Mouse (Mus musculus): Measurements from ENCODE around the gene Bicdl1.

The Bicdl1 gene

GRCm38 (mm10) chr5:115667894-115668293 lies 63.5 kb downstream of the Bicdl1 start:
- CTCF ChIA-PET, result no interaction called here

GRCm38 (mm10) chr5:115667210-115667609 lies 64.2 kb downstream of the Bicdl1 start:
- CTCF ChIA-PET, result no interaction called here

DNA sequence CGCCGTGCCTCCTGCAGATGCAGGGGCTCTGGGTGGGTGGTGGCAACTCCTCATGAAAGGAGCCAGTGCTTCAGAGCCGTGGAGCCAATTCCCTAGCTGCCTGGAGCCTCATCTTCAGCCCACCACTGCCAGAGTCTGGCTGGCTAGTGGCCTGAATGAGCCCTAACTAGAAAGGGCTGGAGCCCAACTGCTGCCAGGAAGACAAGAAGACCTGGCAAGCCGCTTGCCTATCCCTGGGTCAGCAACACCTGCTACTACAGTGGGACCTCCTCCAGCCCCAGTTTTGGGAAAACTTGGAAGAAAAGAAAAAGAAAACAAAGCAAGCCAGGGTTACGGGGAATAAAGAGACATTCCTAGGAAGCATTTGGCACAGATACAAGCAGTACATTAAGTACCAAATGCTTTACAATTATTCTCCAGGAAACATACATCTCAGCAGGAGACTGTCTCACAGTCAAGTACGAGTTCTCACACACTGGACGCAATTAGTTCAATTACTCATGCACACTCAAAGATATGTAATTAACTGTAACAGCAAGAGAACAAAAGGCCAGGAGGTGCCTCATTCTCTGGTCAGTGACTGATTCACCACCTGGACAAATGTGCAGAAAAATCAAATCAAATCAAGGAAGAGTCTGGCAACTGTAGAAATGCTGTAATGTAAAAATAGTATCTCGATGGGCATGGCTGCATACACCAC lies 64.9 kb downstream of the Bicdl1 start:
- CTCF ChIA-PET, result no interaction called here

GRCm38 (mm10) chr5:115662658-115663057 lies 68.8 kb downstream of the Bicdl1 start:
- CTCF ChIA-PET, result no interaction called here

- CTCF ChIA-PET, result no interaction called here
Measured at GRCm38 (mm10) chr5:115658352-115658751, 73.1 kb downstream of the Bicdl1 start.

DNA sequence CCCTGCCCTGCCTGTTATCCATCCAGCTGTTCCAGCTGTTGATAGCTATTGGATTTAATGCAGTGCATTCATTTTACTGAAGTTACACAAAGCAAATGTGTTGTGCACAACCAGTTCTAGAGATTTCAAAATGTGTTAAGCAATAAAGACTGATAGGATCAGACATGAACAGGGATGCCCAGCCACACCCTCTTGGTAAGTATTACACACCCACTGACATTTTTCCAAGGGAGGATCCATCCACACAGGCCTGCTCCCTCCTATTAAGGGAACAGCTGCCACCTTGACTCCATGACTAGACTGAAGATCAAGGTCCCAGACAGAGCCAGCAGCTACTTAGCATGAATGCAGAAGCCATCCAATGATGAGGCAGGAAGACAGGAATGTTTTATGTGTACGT lies 74.2 kb downstream of the Bicdl1 start:
- CTCF ChIA-PET, result no interaction called here

GRCm38 (mm10) chr5:115656677-115657076 lies 74.7 kb downstream of the Bicdl1 start:
- CTCF ChIA-PET, result no interaction called here

DNA sequence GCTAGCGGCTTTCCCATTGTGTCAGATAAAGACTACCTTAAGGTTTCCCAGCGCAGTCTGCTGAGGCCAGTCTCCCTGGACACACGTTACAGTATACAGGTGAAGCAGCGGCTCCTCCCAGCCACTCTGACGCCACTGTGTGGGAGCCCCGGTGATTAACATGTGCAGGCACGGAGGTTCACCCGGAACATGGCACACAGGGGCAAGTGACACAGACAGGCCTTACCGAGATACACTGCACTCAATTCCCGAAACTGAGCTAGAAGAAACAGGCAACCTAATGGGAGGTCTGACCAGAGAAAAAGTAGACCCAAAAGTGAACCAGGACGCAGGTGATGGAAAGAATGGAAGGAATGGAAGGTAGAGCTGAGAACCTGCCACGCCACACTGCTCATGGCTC lies 77.6 kb downstream of the Bicdl1 start:
- CTCF ChIA-PET, result interaction anchor here (0.5 to 0.6 kb wide), 2 partner anchors 20 to 1042 kb away, joined by 4 to 5 read pairs; no protein-coding TSS in a partner anchor

DNA sequence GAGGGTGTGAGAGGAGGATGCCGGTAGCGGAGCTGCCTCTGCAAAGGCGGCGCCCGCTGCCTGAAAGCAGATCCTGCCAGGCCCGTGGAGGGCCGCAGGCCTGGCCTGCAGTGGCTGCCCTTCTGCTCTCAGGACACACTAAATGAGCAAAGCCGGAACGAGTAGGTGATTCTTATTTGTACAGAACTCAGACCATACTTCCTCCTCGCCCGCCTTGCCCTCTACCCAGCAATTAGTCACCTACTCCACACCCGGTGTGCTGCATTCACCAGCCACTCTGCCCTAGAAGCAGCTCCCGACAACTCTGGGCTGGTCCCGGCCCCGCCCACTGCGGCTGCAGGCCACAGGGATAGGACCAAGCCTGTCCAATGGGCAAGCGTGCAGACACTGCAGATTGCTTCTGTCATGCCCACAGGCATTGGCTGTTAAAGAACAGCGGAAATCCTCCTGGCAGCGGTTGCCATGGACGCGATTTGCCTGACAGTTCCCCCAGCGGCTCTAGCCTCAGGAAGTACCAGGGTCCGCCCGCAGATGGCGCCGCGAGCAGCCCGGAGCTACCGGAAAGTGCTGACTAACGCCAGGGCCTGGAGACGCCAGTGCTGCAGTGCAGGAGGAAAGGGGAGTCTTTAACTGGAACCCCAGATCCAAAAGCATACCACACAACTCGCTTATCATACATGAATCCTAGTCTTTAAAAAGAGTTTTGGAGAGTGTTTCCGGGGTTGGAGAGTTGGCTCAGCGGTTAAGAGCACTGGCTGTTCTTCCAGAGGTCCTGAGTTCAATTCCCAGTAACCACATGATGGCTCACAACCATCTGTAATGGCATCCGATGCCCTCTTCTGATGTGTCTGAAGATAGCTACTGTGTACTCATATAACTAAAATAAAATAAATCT lies 78.5 kb downstream of the Bicdl1 start:
- CTCF ChIA-PET, result interaction anchor here (0.5 kb wide), 1 partner anchor 1041 kb away, joined by 5 read pairs; no protein-coding TSS in a partner anchor

DNA sequence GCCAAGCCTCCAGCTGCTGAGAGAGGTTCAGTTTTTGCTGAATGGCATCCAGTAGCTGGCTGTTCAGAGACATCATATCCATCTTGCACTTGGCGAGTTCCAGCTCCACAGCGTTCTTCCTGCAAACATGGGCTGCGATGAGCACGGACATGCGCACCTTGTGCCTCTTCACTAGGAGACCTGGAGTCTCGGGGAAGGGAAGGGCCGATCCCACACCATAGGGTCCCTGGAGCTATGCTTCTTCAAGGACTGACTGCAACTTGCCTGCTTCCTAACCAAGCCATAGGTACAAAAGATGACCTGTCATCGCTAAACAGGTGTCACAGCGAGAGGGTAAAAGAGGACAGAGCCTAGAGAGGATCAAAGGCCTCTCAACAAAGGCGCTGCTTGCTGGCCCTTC lies 79.6 kb downstream of the Bicdl1 start:
- CTCF ChIA-PET, result interaction anchor here (0.6 kb wide), 2 partner anchors 117 to 1018 kb away, joined by 3 read pairs; no protein-coding TSS in a partner anchor

DNA sequence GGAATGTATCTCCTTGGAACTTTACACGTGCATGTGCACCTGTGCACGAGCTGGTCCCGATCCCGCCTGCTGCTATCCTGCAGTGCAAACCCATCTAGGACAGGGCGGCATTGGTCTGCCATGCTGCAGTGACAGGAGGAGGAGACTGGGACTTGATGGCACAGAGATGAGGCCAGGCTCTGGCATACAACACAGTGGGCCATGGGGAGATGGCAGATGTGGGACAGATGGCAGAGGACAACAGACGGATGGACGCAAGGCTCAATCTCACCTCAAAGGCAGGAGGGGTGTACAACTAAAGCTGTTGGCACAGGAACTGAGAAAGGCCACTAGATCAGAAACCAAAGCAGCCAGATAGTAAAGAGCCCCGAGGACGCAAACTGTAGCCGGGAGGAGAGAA lies 80.5 kb downstream of the Bicdl1 start:
- CTCF ChIA-PET, result no interaction called here

DNA sequence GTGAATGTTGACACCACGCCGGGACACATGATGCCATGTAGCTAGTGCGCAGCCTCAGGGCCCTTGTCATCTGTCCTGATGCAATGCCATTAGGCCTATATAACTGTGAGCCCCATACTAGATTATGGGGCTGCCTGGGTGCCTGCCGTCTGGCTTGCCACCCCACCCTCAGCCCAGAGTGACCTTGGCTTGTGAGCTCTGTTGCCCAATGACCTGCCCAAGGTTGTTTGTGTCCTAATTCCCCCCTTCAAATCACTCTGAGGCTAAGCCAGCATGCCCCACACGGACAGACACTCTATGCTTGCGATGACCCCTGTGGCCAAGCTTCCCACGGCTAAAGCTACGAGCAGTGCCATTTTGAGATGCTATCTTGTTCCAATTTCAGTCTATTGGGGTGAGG lies 81.7 kb downstream of the Bicdl1 start:
- CTCF ChIA-PET, result no interaction called here

DNA sequence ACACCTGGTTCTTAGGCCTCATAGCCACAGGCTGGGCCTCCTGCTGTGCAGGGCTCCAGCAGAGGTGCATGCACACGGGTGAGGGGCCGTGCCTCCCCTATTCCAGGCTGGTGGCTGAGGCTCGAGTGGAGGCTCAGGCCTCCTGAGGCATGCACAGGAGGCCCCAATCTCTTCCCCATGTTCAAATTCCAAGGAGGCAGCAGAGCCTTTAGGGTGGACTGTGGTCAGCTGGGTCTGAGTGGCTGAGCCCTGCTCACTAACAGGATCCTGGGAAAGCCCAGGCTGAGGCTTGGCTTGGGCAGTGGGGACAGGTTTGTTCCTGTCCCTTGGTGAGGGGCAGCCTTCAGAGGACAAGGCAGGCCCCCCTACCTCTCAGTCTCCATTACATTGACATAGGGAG lies 82.5 kb downstream of the Bicdl1 start:
- CTCF ChIA-PET, result no interaction called here

- CTCF ChIA-PET, result no interaction called here
Measured at GRCm38 (mm10) chr5:115644192-115644591, 87.2 kb downstream of the Bicdl1 start.

GRCm38 (mm10) chr5:115635536-115635935 lies 95.9 kb downstream of the Bicdl1 start:
- CTCF ChIA-PET, result no interaction called here

DNA sequence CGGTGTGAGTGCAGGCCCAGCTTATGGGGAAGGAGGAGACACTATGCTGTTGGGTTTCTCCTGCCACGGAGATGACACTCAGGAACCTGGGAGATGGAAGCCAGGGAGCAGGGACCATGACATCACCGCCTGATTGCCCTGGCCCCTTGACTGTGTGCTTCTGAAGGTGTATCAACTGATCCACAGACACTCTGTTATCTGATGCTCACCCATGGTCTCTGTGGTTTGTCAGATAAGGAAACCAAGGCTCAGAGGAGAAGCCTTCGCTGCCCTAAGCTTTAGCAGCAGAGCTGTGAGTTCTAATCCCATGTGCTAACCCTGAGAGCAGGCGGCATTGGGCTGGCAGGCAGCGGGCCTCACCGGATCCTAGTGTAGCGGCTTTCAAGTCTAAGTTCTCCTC lies 97.4 kb downstream of the Bicdl1 start:
- CTCF ChIA-PET, result no interaction called here

GRCm38 (mm10) chr5:115633060-115633459 lies 98.4 kb downstream of the Bicdl1 start:
- CTCF ChIA-PET, result interaction anchor here (0.6 to 0.7 kb wide), 3 partner anchors 18 to 1215 kb away, joined by 4 to 18 read pairs (median 4); no protein-coding TSS in a partner anchor

GRCm38 (mm10) chr5:115632358-115632714 lies 99.1 kb downstream of the Bicdl1 start:
- CTCF ChIA-PET, result no interaction called here

GRCm38 (mm10) chr5:115631505-115632357 lies 99.7 kb downstream of the Bicdl1 start, which contains the start of gene Rab35:
Gene Rab35 (plus strand): TSS chr5:115631908.
- CTCF ChIA-PET, result interaction anchor here (0.6 kb wide), 1 partner anchor 264 kb away, joined by 4 read pairs; no protein-coding TSS in a partner anchor

DNA sequence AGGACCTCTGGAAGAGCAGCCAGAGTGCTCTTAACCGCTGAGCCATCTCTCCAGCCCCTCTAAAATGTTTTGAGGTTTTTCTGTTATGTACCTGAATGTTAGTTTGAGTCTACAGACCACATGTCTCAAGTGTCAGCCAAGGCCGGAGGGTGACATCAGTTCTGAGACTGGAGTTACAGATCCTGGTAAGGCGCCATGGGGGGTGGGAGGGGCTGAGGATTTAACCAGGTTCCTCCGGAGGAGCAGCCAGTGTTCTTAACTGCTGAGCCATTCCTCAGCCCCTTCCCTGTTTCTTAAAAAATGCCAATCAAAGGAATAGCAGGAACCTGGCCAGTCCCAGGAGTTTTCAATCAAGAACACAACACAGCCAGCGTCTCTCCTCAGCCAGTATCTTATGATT lies 101.1 kb downstream of the Bicdl1 start:
- CTCF ChIA-PET, result interaction anchor here (1.5 kb wide), 1 partner anchor 16 kb away, joined by 3 read pairs; no protein-coding TSS in a partner anchor

DNA sequence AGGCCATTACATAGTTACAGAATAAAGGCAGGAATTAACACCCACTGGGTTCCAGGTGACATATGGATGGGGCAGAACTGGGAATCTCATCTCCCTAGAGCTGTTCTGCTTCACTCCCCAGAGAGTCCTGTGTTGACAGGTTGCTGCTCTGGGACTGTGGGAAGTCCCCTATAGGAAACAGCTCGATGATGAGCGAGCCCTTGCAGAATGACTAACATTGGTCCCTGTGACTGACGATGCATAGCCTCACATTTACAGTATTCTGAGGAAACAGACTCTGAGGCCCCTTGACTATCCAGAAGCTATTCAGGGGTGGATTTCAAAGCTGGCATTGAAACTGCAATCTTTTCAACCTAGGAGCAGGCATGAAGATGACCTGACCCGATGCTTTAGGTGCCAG lies 101.7 kb downstream of the Bicdl1 start:
- CTCF ChIA-PET, result interaction anchor here (1.5 kb wide), 1 partner anchor 15 kb away, joined by 3 read pairs; no protein-coding TSS in a partner anchor

DNA sequence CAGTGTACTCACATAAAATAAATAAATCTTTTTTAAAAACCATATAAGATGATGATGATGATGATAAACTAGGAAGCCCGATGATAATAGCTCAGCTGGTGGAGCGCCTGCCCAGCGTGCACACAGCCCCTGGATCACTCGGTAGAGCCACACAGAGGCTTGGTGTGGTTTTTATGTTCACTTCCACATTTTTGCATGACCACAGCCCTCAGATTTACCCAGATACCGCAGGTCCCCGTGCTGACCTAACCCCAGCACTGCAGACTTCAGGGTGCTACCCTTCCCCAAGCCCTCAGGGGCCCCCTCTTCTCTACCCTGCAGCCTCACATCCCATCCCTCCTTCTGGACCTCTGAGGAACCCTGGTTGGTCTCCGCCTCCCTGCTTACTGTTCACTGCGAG lies 103.3 kb downstream of the Bicdl1 start:
- CTCF ChIA-PET, result no interaction called here

All from spleen, embryonic (tissue).